In genomic region chr19:8991871-8992735, GRCm38 (mm10) we compare ENCODE assay signal across 8 mouse cellular contexts. TPM values are rescaled to one million over a fixed set of nuclear protein-coding genes. Genes with fewer than 3 reads are reported as not detected.
A peak's percentile ranks its signal among the peaks of the same experiment; 100 is the strongest.
DNase-seq lines count a peak whose midpoint lies in the region; ATAC-seq lines count a peak whose summit lies in the region.

No protein-coding gene starts in this region.

- H3K9me3 ChIP-seq in heart, embryonic 13.5 days: no peaks in the 10 kb centered on the region
- H3K9me3 ChIP-seq in forebrain, embryonic 15.5 days: no peaks in the 10 kb centered on the region

- H3K4me3 ChIP-seq in heart, embryonic 13.5 days: peak overlapping the region; percentile 71
- H3K4me3 ChIP-seq in forebrain, embryonic 15.5 days: no peak overlapping the region

- H3K27me3 ChIP-seq in heart, embryonic 13.5 days (replicated peaks): no peaks in the 10 kb centered on the region
- H3K27me3 ChIP-seq in forebrain, embryonic 15.5 days: peaks cover 13% of the 10 kb centered on the region

- peak; percentile 50 to 56 for DNase-seq in urinary bladder, postnatal 36 days (ENCODE audit: low spot score in 2 of 2)
- DNase-seq in urinary bladder, postnatal 4 days (ENCODE audit: low spot score in 2 of 2): no peak
- DNase-seq in kidney, postnatal 14 days: peak; percentile 62
- DNase-seq in naive thymus-derived CD4-positive, alpha-beta T cell, adult 2 months (ENCODE audit: low read depth): peak; percentile 24
- no peak for DNase-seq in embryo, embryonic 10 days (ENCODE audit: low spot score)
- DNase-seq in right cerebral cortex, postnatal 25 days: no peak

- peak overlapping the region; percentile 93 for H3K27ac ChIP-seq in heart, embryonic 13.5 days (replicated peaks)
- H3K27ac ChIP-seq in forebrain, embryonic 15.5 days (replicated peaks): no peak overlapping the region

- no peaks in the 10 kb centered on the region for H3K36me3 ChIP-seq in heart, embryonic 13.5 days
- H3K36me3 ChIP-seq in forebrain, embryonic 15.5 days: no peaks in the 10 kb centered on the region

- WGBS in heart, embryonic 13.5 days: 61% methylated on average over 13 of the region's 13 CpGs
- 82% methylated on average over 13 of the region's 13 CpGs for WGBS in forebrain, embryonic 15.5 days

- H3K9ac ChIP-seq in heart, embryonic 13.5 days: peak overlapping the region; percentile 90
- no peak overlapping the region for H3K9ac ChIP-seq in forebrain, embryonic 15.5 days (replicated peaks)

- peak overlapping the region; percentile 71 for H3K4me2 ChIP-seq in heart, embryonic 13.5 days
- no peak overlapping the region for H3K4me2 ChIP-seq in forebrain, embryonic 15.5 days (replicated peaks)

- no peak for ATAC-seq in heart, embryonic 13.5 days (ENCODE audit: extremely low read depth, insufficient number of reproducible peaks, low FRiP score, low TSS enrichment)
- no peak for ATAC-seq in forebrain, embryonic 15.5 days (replicated peaks)

- H3K4me1 ChIP-seq in heart, embryonic 13.5 days: peaks cover 85% of the 10 kb centered on the region
- peaks cover 28% of the 10 kb centered on the region for H3K4me1 ChIP-seq in forebrain, embryonic 15.5 days

RNA-seq across cellular contexts. Expression of gene Ahnak, which starts 3.0 kb away (rescaled TPM):
- 22.8 TPM in 2 replicates for polyA plus RNA-seq in heart, embryonic 13.5 days (2015; fragmentation: Nextera tagmentation; extraction: Ambion mirVana)
- polyA plus RNA-seq in forebrain, embryonic 15.5 days (2015; fragmentation: Nextera tagmentation; extraction: Ambion mirVana): 2.6 and 3.7 TPM in 2 replicates

RNA-seq across cellular contexts. Expression of gene Eef1g, which starts 25.3 kb away (rescaled TPM):
- polyA plus RNA-seq in heart, embryonic 13.5 days (2015; fragmentation: Nextera tagmentation; extraction: Ambion mirVana): 251 and 281 TPM in 2 replicates
- polyA plus RNA-seq in forebrain, embryonic 15.5 days (2015; fragmentation: Nextera tagmentation; extraction: Ambion mirVana): 336 and 348 TPM in 2 replicates

RNA-seq across cellular contexts. Expression of gene Tut1, which starts 38.5 kb away (rescaled TPM):
- polyA plus RNA-seq in heart, embryonic 13.5 days (2015; fragmentation: Nextera tagmentation; extraction: Ambion mirVana): 16.3 and 17.1 TPM in 2 replicates
- 34.1 and 34.7 TPM in 2 replicates for polyA plus RNA-seq in forebrain, embryonic 15.5 days (2015; fragmentation: Nextera tagmentation; extraction: Ambion mirVana)

RNA-seq across cellular contexts. Expression of gene Mta2, which starts 50.4 kb away (rescaled TPM):
- polyA plus RNA-seq in heart, embryonic 13.5 days (2015; fragmentation: Nextera tagmentation; extraction: Ambion mirVana): 83.6 and 88.0 TPM in 2 replicates
- 171 and 175 TPM in 2 replicates for polyA plus RNA-seq in forebrain, embryonic 15.5 days (2015; fragmentation: Nextera tagmentation; extraction: Ambion mirVana)

Comparison
In these comparisons a context has a peak if more than half of its experiments do, and no peak if none do; other contexts are left out.
1. DNase-seq: peak in urinary bladder, postnatal 36 days (2 of 2), kidney, postnatal 14 days (single experiment) and naive thymus-derived CD4-positive, alpha-beta T cell, adult 2 months (single experiment); none in urinary bladder, postnatal 4 days (0 of 2), embryo, embryonic 10 days (single experiment) and right cerebral cortex, postnatal 25 days (single experiment).